Mouse (Mus musculus) left cerebral cortex, adult 8-10 months (tissue): ENCODE results near the gene Zfp740. TPM values are rescaled to one million over a fixed set of nuclear protein-coding genes. Genes with fewer than 3 reads are reported as not detected.
"Not testable (repeated sequence)": the region's sequence is repeated elsewhere in the genome, so short reads cannot be mapped to it uniquely, and the experiment has no call there.

ENCODE experiments used
- DNase-seq, 2 experiments: peaks; one replicate each; pipeline ENCODE4 v3.0.0; 2022; ENCODE audit warnings: low spot score in 2 of 2
- total RNA-seq, 4 experiments: library from RNA; stranded (reverse); gene quantifications; 2 replicates each; pipeline ENCODE4 v1.2.4; 2022

The Zfp740 gene
- 10 to 100 TPM; 72.4 to 79.4 (median 73.1) TPM for total RNA-seq

GRCm38 (mm10) chr15:102202971-102203834, at the start of gene Zfp740:
Zfp740 (plus strand) TSS chr15:102203249.
- DNase-seq: peak; percentile 74 to 96

DNA sequence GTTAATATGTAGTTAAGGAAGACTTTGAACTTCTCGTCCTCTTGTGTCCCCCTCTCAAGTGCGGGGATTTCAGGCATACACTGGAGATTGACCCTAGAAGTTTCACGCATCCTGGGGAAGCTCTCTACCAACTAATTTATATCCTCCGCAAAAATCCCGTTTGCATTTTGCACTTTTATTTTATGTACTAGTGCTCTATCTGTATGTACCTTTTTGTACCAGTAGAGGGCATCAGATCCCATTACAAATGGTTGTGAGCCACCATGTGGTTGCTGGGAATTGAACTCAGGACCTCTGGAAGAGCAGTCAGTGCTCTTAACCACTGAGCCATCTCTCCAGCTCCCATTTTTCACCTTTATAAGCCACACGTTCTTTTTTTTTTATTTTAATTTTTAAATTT, 48.0 kb upstream of the Zfp740 start:
- DNase-seq: not testable (repeated sequence)

- no peak for DNase-seq
Observed at GRCm38 (mm10) chr15:102156836-102157235, 46.2 kb upstream of the Zfp740 start.

DNA sequence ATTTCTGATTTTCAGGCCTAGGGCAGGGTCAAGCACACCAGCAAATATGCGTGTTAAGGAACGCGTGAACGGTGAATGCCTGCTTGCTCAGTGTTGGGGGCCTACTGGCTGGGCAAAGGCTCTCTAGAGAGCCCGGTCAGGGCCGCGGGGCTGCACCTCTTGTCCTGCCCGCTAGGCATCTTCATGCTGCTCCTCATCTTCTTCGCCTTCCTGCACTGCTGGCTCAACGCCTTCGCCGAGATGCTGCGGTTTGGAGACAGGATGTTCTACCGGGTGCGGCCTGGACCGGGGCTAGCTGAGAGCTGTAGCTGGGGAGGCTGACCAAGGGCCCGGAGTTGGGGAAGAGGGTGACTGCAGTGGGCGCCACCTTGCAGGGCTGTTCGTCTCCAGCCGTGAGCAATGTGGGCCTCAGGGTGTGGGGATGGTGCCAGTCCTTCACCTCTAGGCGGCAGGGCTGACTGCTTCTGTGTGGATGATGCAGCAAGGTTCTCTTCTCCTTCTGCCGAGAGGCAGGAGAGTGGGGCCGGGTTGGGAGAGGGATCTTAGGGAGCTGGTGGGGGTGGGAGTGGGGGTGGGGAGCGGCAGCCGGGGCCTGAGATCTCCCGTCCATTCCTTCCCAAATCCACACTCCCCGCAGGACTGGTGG, 42.5 kb upstream of the Zfp740 start:
- DNase-seq: no peak

DNA sequence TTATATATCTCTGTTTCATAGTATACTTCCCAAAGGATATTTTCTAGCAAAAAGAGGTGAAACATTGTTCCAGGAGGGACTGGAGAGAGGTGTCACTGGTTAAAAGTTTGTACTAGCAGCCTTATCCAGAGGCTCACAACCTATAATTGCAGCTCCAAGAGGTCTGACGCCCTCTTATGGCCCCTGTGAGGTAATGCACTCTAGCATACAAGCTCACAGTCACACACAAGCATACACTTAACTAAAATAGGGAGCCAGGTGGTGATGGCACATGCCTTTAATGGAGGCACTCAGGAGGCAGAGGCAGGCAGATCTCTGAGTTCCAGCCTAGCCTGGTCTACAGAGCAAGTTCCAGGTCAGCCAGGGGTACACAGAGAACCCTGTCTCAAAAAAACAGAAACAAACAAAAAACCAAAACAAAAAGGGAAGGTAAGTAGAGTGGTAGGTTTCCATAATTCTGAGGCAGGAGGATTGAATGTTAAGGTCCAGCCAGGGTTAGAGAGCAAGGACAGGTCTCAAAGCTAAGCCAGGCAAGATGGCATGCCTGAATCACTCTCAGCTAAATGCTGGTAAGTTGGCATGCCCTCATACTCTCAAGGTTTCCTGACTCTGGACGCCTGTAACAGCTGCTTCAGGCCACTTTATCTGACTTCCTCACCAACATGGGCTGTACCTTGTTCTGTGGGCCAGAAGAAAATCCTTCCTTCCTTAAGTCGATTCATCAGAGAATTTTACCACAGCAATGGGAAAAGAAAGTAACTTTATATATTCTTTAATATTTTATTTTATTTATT, 39.0 kb upstream of the Zfp740 start:
- no peak for DNase-seq

GRCm38 (mm10) chr15:102165468-102166100, 37.5 kb upstream of the Zfp740 start:
- no peak for DNase-seq

- DNase-seq: no peak
Observed at GRCm38 (mm10) chr15:102167620-102168021, 35.4 kb upstream of the Zfp740 start.

- DNase-seq: no peak
Observed at GRCm38 (mm10) chr15:102169064-102169463, 34.0 kb upstream of the Zfp740 start.

GRCm38 (mm10) chr15:102173581-102173980, 29.5 kb upstream of the Zfp740 start:
- DNase-seq: no peak

- no peak for DNase-seq
Observed at GRCm38 (mm10) chr15:102175736-102176319, 27.2 kb upstream of the Zfp740 start.

GRCm38 (mm10) chr15:102176571-102177316, 26.3 kb upstream of the Zfp740 start:
- no peak for DNase-seq

GRCm38 (mm10) chr15:102177417-102177816, 25.6 kb upstream of the Zfp740 start:
- no peak for DNase-seq

DNA sequence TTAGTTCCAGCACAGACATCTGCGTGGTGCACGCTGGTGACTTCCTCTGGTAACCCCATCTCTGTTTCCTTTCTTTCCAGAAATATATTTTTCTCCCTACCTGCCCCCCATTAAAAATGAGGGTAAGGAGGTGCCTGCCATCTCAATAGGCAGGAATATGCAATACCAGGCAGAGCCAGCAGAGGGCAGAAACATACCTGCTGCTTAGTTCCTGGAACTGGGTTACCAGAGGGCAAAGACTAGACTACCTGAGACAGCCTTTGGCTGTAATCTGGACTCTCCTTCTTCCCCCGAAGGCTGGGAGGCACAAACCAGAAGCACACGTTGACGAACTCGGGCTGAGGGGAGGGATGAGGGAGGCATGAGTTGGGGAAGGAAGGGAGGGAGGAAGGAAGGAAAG, 24.8 kb upstream of the Zfp740 start:
- peak; percentile 33 to 66 for DNase-seq

DNA sequence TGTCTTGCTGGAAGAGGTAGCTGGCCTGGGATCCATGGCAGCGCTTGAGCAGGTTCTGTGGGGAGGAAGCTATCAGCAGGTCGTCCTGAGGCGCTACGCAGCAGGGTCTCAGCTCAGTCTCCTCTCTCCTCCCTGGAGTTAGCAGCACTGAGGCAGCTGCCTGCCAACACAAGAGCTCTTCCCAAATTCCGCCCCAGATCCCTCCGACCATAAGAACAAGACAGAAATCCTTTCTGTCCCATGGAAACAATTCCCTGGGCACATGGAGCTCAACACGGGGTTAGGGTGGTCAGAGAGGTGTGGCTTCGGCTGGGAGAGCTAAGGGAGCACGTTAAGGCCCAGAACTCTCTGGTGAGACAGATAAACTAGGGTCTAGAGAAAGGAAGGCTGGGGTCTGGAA, 23.9 kb upstream of the Zfp740 start:
- no peak for DNase-seq

DNA sequence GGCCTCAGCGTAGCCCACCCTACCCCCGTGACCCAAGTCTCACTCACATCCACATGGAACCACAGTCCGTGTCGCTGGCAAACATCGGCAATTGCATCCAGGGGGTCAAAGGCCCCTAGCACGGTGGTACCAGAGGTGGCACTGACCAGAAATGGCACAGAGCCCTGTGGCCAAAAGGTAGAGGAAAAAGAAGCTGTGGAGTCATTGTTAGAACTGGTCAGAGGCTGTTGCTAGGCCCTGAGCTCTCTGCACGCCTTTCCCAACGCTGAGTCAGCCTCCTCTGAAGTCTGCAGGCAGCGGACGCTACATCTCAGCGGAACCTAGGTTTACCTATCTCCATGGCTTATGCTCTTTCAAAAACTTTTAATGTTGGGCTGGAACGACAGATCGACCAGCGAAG, 23.1 kb upstream of the Zfp740 start:
- no peak for DNase-seq

DNA sequence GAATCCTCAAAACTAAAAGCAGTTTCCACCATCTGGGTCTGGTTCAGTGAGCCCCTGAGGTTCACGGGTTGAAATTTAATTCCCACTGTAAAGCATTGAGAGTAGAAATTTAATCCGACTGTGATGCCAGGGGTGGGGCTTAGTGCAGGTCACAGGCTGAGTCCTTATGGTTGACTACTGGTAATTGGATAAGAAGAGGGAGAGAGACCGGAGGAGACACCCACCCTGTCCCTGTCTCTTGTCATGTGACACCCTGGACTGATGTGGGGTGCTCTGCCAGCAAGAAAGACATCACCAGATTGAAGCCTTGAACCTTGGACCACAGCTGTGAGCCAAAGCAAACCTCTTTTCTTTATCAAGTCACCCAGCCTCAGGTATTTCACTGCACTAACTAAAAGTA, 20.0 kb upstream of the Zfp740 start:
- DNase-seq: no peak

- no peak for DNase-seq
Observed at GRCm38 (mm10) chr15:102186239-102186638, 16.8 kb upstream of the Zfp740 start.

DNA sequence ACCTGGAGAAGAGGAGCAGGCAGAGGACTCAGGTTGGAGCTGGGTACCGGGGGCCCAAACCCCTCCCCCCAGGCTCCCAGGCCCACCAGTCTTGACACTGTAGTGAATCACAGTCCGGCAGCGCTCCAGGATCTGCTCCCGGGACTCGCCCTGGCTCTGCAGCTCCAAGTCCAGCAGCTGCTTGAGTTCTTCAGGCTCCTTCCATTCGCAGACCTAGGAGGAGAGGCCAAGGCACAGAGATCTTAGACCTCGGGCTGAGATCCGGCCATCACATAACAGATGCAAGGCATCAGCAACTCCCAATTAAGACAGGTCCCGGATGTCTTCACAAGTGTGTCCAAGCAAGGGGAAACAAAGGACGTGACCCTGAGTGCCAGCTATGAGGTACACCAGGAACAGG, 15.0 kb upstream of the Zfp740 start:
- no peak for DNase-seq

DNA sequence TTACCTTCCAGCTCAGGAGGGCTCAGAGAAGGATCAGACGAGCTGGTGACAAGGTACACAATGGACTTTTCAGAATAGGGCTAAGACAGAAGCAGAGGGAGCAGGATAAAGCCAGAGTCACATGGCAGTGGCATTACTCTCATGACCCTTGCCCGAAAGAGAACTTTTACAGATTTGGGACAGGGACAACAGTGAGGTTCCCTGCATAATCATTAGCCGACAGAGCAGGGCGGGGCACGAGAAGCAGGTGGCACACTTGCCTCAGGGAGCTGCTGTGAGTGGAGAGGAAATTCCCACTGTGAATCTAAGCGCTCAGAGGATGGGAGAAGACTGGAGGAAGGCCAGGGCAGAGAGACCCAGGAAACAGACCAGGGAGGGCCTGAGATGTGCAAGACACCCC, 14.2 kb upstream of the Zfp740 start:
- DNase-seq: no peak

GRCm38 (mm10) chr15:102191699-102192098, 11.3 kb upstream of the Zfp740 start:
- DNase-seq: no peak
